Mouse (Mus musculus) liver (tissue): ENCODE measurements around the gene Gm32802.
"Not testable (repeated sequence)": the region's sequence is repeated elsewhere in the genome, so short reads cannot be mapped to it uniquely, and the experiment has no call there.

Source experiments
- DNase-seq: peaks from one replicate; pipeline ENCODE4 v3.0.0-alpha.2; 2020; ENCODE audit warnings: mixed read lengths

The Gm32802 gene

DNA sequence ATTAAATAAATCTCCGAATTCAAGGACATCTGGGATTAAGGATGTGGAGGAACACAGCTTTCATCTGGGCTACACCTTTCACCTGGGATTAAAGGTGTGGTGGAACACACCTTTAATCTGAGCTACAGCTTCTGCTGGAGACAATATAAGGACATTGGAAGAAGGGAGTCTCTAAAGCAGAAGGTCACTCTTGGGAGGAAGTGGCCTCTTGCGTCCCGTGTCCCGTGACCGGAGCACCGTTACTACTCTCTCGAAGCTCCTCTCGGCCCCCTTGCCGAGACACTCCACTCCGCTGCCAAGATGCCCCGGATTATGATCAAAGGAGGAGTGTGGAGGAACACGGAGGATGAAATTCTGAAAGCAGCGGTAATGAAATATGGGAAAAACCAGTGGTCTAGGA lies at the start of gene Gm32802:
Gene Gm32802, plus strand, starts transcription at position 301 of the 400 bp plus-strand sequence.
- not testable (repeated sequence) for DNase-seq

DNA sequence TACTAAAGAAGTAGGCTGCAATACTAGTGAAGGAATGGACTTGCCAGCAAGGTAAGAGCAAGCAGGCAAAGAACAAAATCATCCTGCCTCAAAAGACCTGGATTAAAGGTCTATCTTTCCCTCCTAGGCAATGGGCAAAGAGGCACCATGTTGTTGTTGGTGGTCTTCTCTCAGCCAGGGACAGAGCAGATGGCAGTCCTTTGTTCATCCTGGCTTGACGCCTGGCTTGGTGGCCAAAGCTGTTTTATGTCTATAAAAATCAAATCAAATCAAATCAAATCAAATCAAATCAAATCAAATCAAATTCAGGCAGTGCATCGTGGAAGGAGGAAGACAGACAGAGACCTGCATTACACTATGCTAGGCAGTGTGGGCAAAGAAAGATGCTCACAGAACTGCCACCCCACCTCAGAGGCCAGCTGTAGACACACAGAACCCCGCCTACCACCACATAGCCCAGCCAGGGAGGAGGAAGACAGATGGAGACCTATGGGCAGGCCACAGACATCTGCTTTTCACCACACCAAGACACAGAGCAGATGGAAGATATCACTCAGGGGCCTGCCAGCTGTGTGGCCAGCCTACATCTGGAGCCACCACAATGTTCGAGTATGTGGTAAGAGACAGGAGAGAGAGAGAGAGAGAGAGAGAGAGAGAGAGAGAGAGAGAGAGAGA lies 42.6 kb upstream of the Gm32802 start:
- DNase-seq: not testable (repeated sequence)

- DNase-seq: not testable (repeated sequence)
Observed at GRCm38 (mm10) chr10:118227629-118228028, 30.9 kb upstream of the Gm32802 start.

DNA sequence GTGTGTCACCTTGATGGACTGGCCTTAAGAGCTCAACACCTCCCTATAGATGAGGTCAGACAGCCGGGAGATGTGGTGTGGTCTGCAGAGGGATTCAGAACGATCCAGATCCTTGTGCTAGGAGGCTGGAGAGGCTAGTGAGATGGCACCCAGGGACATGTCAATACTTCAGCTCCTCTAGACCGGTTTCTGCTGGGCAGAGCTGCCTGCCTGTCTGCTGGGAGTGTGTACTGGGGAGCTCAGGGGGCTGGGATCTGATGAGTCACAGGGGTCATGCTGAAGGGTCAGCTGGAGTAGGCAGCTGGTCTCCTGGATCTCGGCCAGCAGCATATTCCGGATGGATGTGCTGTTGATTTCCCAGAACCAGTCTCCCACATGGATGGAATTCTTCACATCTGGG lies 25.9 kb upstream of the Gm32802 start:
- not testable (repeated sequence) for DNase-seq

- DNase-seq: not testable (repeated sequence)
Observed at GRCm38 (mm10) chr10:118240680-118241079, 17.8 kb upstream of the Gm32802 start, which contains the start of gene Gm32717. Gene Gm32717, minus strand, starts transcription at chr10:118240780.

- not testable (repeated sequence) for DNase-seq
Observed at GRCm38 (mm10) chr10:118249006-118249595, 9.4 kb upstream of the Gm32802 start.

DNA sequence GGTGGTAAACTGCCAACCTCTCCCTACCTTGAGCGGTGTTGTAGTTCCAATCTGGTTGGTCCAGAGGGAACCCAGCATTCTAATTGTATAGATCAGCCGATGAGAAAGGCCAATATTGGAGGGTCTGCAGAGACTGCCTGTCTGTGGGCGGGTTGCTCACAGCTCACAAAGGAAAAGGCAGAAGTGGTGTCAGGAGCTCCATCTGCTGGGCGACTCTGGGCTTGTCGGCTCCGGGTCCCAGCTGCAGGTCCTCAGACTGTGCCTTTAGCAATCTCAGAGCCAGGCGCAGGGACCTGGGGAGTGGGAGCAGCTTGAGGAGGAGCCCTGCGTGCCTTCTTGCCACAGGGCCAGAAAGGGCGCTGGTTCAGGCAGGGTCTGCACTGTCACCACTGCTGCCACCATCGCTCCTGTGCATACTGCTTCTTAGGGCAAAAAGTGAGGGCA lies 7.6 kb upstream of the Gm32802 start:
- DNase-seq: peak; percentile 34

- not testable (repeated sequence) for DNase-seq
Observed at GRCm38 (mm10) chr10:118268812-118269211, 10.3 kb downstream of the Gm32802 start.

- DNase-seq: not testable (repeated sequence)
Observed at GRCm38 (mm10) chr10:118271416-118271815, 12.9 kb downstream of the Gm32802 start.

DNA sequence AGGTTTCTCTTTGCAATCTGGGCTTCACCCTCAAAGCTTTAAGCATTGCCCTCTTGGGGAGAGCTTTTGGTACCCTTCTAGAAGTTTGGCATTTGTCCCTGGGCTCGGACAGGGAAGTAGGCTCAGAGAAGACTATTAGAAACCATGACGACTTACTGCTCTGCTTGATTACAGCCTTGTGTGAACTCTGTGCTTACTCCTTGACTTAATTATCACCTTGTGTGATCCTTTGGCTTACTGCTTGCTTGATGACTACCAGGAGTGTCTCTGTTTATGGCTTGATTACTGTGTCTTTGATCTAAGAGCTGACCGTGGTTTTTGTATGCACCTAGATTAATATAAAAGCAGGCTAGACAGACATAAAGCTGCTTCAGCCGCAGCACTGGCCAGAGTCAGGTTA lies 19.6 kb downstream of the Gm32802 start:
- DNase-seq: not testable (repeated sequence)

DNA sequence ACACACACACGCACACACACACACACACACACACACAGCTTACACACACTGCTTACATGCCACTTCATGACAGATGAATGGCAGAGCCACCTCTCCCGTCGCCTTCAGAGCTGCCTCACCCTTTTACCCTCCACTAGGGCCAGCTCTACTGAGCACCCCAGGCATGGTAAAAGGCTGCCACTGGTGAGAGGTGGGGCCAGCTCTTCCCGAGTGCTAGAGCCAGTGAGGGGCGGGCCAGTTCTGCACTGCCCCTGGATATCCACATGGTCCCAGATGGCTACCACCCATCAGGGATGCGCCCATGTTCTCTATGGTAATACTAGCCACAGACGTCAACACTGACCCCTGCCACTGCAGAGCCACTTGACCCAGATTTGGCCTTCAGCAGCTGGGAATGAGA lies 24.1 kb downstream of the Gm32802 start:
- DNase-seq: not testable (repeated sequence)

GRCm38 (mm10) chr10:118283016-118283415 lies 24.5 kb downstream of the Gm32802 start:
- DNase-seq: not testable (repeated sequence)

DNA sequence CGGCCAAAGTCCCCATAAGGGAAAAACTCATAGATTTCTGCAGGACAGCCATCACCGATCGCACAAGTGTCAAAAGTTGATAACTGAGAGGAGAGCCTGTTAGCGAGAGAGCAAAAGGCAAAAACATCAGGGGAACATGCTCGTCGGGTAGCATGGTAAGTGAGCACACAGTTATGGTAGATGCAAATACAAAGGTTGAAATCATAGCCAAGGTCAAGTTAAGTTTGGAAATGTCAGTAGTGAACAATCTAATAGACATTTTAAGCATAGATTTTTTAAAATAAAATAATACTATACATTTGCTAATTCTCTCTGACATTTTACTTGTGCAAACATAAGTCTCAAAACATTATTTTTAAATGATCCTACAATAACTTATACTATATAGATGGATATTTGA lies 36.5 kb downstream of the Gm32802 start, which contains the start of gene Iltifb:
Gene Iltifb, minus strand, starts transcription at position 101 of the 400 bp plus-strand sequence.
- no peak for DNase-seq

DNA sequence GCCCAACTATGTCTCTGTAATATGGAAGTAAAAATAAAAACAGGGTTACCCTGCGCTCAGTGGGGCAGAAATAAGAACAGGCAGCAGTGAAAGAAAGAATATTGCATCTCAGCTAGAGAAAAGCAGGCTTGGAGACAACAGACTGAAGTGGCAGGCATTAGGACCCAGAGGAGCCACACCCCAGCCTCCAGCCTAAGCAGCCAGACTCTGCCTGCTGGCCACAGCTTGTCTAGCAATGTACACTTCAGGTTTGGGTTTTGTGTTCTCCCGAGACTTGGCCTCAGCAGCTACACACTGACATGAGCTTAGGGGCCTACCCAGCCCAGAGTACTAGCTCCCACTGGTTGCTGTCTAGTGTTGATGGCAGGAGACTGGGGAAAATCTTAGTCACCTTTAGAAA lies 43.6 kb downstream of the Gm32802 start:
- not testable (repeated sequence) for DNase-seq
